Mouse (Mus musculus) forebrain, embryonic 13.5 days (tissue): Measurements from ENCODE around the gene Phldb2. TPM values are rescaled to one million over a fixed set of nuclear protein-coding genes. Genes with fewer than 3 reads are reported as not detected.

Experiments
- ATAC-seq: fragments of 200-750 bp; cut with Nextera tagmentation; 2 replicates; pipeline ENCODE4 v1.8.0; 2017
- H3K27ac ChIP-seq: fragments of 300-500 bp; sonication (generic); 2 replicates; pipeline ENCODE4 v1.5.1; 2015; ENCODE audit warnings: inconsistent platforms, mild to moderate bottlenecking, moderate library complexity
- H3K27me3 ChIP-seq: fragments of 300-500 bp; sonication (generic); 2 replicates; pipeline ENCODE4 v1.6.1; 2015; ENCODE audit warnings: mild to moderate bottlenecking, inconsistent platforms
- H3K36me3 ChIP-seq: fragments of 300-500 bp; sonication (generic); 2 replicates; pipeline ENCODE4 v1.6.1; 2015; ENCODE audit warnings: mild to moderate bottlenecking, inconsistent platforms; ENCODE audit not compliant: poor library complexity, severe bottlenecking
- H3K4me1 ChIP-seq: fragments of 300-500 bp; sonication (generic); 2 replicates; pipeline ENCODE4 v1.6.1; 2015; ENCODE audit warnings: inconsistent platforms
- H3K4me2 ChIP-seq: fragments of 300-500 bp; sonication (generic); 2 replicates; pipeline ENCODE4 v1.6.1; 2015; ENCODE audit warnings: inconsistent platforms, mild to moderate bottlenecking, moderate library complexity
- H3K4me3 ChIP-seq: fragments of 300-500 bp; sonication (generic); 2 replicates; pipeline ENCODE4 v1.5.1; 2015; ENCODE audit warnings: mild to moderate bottlenecking, inconsistent platforms
- H3K9ac ChIP-seq: fragments of 300-500 bp; sonication (generic); 2 replicates; pipeline ENCODE4 v1.6.1; 2015; ENCODE audit warnings: mild to moderate bottlenecking, inconsistent platforms
- H3K9me3 ChIP-seq: fragments of 300-500 bp; sonication (generic); replicated peaks from 2 replicates; pipeline ENCODE4 v1.6.1; 2016; ENCODE audit warnings: inconsistent platforms
- WGBS: fragments of 180-500 bp; shearing (Covaris S2); methylation state at CpG from one replicate; pipeline ENCODE4 v1.1.7; 2015; 5-methylcytosine and 5-hydroxymethylcytosine counted together
- polyA plus RNA-seq: library from polyadenylated mRNA; unstranded; fragments of >200 nt; fragmentation: Nextera tagmentation; extraction: Ambion mirVana; gene quantifications from 2 replicates; pipeline ENCODE4 v1.2.1, GENCODE M21; 2015

Gene Phldb2
- polyA plus RNA-seq, 1 experiment from 2014 or later = 11.3 TPM

DNA sequence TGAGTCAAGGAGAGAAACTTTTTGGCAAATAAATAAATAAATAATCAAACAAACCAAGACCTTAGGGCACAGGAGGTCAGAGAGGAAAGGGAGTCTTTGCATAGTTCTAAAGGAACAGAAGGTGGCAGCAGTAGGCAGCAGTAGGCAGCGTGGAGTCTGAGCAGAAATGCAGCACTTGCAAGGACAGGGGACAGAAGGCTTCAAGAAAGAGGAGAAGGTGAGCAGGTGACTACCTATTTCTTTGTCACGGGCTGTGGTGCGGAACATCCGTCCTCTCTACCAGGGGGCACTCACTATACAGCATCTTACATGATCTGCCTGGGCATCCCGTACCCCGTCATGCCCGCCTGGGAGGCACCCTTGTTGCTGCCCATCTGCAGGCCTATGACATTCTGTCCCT lies 242.1 kb downstream of the Phldb2 start:
- Histone ChIP-seq H3K27me3 (no peaks in the 10 kb centered on the region), H3K36me3 (peaks cover 58% of the 10 kb centered on the region), H3K4me1 (peaks cover 3% of the 10 kb centered on the region; the same call in 1 of the 2 replicates), H3K4me3 (no peak overlapping the region), H3K9ac (no peak overlapping the region), H3K27ac (no peak overlapping the region), H3K4me2 (no peak overlapping the region), H3K9me3 (no peaks in the 10 kb centered on the region)
- WGBS = 81% methylated on average over 7 of the region's 7 CpGs
- ATAC-seq = peak; percentile 31; the same call in 1 of the 2 replicates

DNA sequence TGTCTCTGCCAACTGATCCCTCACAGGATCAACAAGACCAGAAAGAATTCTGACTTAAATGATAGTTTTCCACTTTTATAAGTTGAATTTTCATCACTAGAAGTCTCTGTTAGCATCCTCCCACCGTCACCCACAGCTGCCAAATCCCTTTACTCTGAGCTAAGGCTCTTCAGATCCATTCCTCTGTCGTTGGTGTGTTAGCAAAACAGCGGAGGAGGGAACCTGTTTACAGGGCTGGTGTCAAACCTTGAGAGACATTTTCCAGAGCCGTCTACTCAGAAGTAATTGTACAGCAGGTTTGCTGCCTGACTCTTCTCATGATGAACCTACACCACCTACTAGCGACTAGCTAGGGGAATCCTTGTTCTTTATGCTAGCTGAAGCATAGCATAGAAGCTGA lies 254.1 kb downstream of the Phldb2 start:
- Histone ChIP-seq H3K9ac (no peak overlapping the region), H3K27ac (no peak overlapping the region), H3K9me3 (no peaks in the 10 kb centered on the region), H3K4me3 (no peak overlapping the region), H3K27me3 (no peaks in the 10 kb centered on the region), H3K36me3 (no peaks in the 10 kb centered on the region), H3K4me1 (no peaks in the 10 kb centered on the region), H3K4me2 (no peak overlapping the region)
- ATAC-seq = no peak
- 83% methylated on average over 5 of the region's 5 CpGs for WGBS

DNA sequence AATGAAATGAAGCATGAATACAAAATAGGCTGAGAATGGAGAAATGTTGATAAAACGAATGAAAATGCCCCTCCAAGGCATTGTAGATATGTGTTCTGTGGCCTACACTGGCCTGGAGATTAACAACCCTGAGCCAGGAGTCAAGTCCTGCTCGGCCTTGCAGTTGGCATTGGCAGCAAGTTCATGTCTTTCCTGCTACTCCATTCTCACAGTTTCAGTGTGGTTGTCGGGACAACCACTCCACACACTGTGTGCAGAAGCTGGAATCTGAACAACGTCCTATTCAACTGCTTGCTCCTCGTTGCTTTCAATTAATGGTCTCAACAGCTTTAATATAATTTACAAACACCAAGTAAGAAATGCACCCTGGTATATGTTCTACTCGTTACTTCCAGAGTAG lies 255.4 kb downstream of the Phldb2 start:
- no peak overlapping the region for H3K9ac ChIP-seq
- H3K4me1 ChIP-seq = peaks cover under 1% of the 10 kb centered on the region
- H3K9me3 ChIP-seq = no peaks in the 10 kb centered on the region
- ATAC-seq = no peak; the same call in 1 of the 2 replicates
- H3K27ac ChIP-seq = no peak overlapping the region
- no peaks in the 10 kb centered on the region for H3K27me3 ChIP-seq
- no peak overlapping the region for H3K4me2 ChIP-seq
- no peak overlapping the region for H3K4me3 ChIP-seq
- WGBS = 46% methylated on average over 6 of the region's 6 CpGs
- H3K36me3 ChIP-seq = no peaks in the 10 kb centered on the region

Other genes with a start within 250 kb of the Phldb2 start
- gene Tagln3, start 229.0 kb downstream of the Phldb2 start, polyA plus RNA-seq = 467 and 499 TPM in 2 replicates
- 44.2 and 50.4 TPM in 2 replicates for gene Abhd10, start 210.6 kb downstream of the Phldb2 start, polyA plus RNA-seq
- 11.8 and 12.6 TPM in 2 replicates for gene Plcxd2, start 56.6 kb upstream of the Phldb2 start, polyA plus RNA-seq
- not detected in 2 replicates for gene Cd96, start 166.7 kb upstream of the Phldb2 start, polyA plus RNA-seq
- gene Gm4737, start 201.5 kb upstream of the Phldb2 start, polyA plus RNA-seq = 2.5 and 5.0 TPM in 2 replicates